Mouse (Mus musculus): ENCODE results near the gene Fam172a. TPM values are rescaled to one million over a fixed set of nuclear protein-coding genes. Genes with fewer than 3 reads are reported as not detected.

Fam172a gene
- polyA plus RNA-seq, 1 experiment from 2014 or later: 9.9 TPM

GRCm38 (mm10) chr13:78171984-78172636 is 470.3 kb downstream of the Fam172a start:
- Histone ChIP-seq H3K4me2 (ENCODE audit: low read depth, low read length) (no peak overlapping the region), H3K4me3 (ENCODE audit: low read depth, low read length) (no peak overlapping the region), H3K36me3 (replicated peaks; ENCODE audit: insufficient read depth, low read length) (no peaks in the 10 kb centered on the region), H3K27me3 (ENCODE audit: insufficient read depth, low read length) (peaks cover 61% of the 10 kb centered on the region), H3K27ac (ENCODE audit: low read depth) (no peak overlapping the region), H3K9me3 (ENCODE audit: low read length) (no peaks in the 10 kb centered on the region), H3K9ac (replicated peaks) (no peak overlapping the region), H3K4me1 (ENCODE audit: insufficient read depth) (no peaks in the 10 kb centered on the region)
- DNase-seq (no peak), ATAC-seq (no peak)
- TF ChIP-seq CTCF (IDR thresholded peaks at IDR 0.05; ENCODE audit: low read depth) (no peak), EP300 (IDR thresholded peaks at IDR 0.05; ENCODE audit: low read depth) (no peak)
- WGBS (ENCODE audit: insufficient replicate concordance): 8% methylated on average over 17 of the region's 17 CpGs

- H3K4me3 ChIP-seq (ENCODE audit: low read depth, low read length): no peak overlapping the region
- H3K9me3 ChIP-seq (ENCODE audit: low read length): no peaks in the 10 kb centered on the region
- no peak overlapping the region for H3K9ac ChIP-seq (replicated peaks)
- H3K27ac ChIP-seq (ENCODE audit: low read depth): no peak overlapping the region
- ATAC-seq (no peak), DNase-seq (no peak)
- H3K27me3 ChIP-seq (ENCODE audit: insufficient read depth, low read length): peaks cover 60% of the 10 kb centered on the region
- TF ChIP-seq CTCF (IDR thresholded peaks at IDR 0.05; ENCODE audit: low read depth) (no peak), EP300 (IDR thresholded peaks at IDR 0.05; ENCODE audit: low read depth) (no peak)
- no peak overlapping the region for H3K4me2 ChIP-seq (ENCODE audit: low read depth, low read length)
- no peaks in the 10 kb centered on the region for H3K4me1 ChIP-seq (ENCODE audit: insufficient read depth)
- no peaks in the 10 kb centered on the region for H3K36me3 ChIP-seq (replicated peaks; ENCODE audit: insufficient read depth, low read length)
- 0% methylated on average over 3 of the region's 3 CpGs for WGBS (ENCODE audit: insufficient replicate concordance)
These were observed 471.0 kb downstream of the Fam172a start for GRCm38 (mm10) chr13:78172861-78173260.

GRCm38 (mm10) chr13:78174191-78174590 is 472.4 kb downstream of the Fam172a start:
- TF ChIP-seq EP300 (IDR thresholded peaks at IDR 0.05; ENCODE audit: low read depth) (no peak), CTCF (IDR thresholded peaks at IDR 0.05; ENCODE audit: low read depth) (no peak)
- WGBS (ENCODE audit: insufficient replicate concordance): 3% methylated on average over 3 of the region's 3 CpGs
- Histone ChIP-seq H3K4me2 (ENCODE audit: low read depth, low read length) (no peak overlapping the region), H3K4me3 (ENCODE audit: low read depth, low read length) (no peak overlapping the region), H3K9me3 (ENCODE audit: low read length) (no peaks in the 10 kb centered on the region), H3K9ac (replicated peaks) (no peak overlapping the region), H3K27ac (ENCODE audit: low read depth) (no peak overlapping the region), H3K4me1 (ENCODE audit: insufficient read depth) (no peaks in the 10 kb centered on the region), H3K36me3 (replicated peaks; ENCODE audit: insufficient read depth, low read length) (no peaks in the 10 kb centered on the region), H3K27me3 (ENCODE audit: insufficient read depth, low read length) (peaks cover 70% of the 10 kb centered on the region)
- ATAC-seq: no peak
- no peak for DNase-seq

GRCm38 (mm10) chr13:78174891-78175290 is 473.1 kb downstream of the Fam172a start:
- Histone ChIP-seq H3K4me3 (ENCODE audit: low read depth, low read length) (no peak overlapping the region), H3K27ac (ENCODE audit: low read depth) (no peak overlapping the region), H3K9me3 (ENCODE audit: low read length) (no peaks in the 10 kb centered on the region), H3K27me3 (ENCODE audit: insufficient read depth, low read length) (peaks cover 73% of the 10 kb centered on the region), H3K9ac (replicated peaks) (no peak overlapping the region), H3K4me1 (ENCODE audit: insufficient read depth) (no peaks in the 10 kb centered on the region), H3K36me3 (replicated peaks; ENCODE audit: insufficient read depth, low read length) (no peaks in the 10 kb centered on the region), H3K4me2 (ENCODE audit: low read depth, low read length) (no peak overlapping the region)
- WGBS (ENCODE audit: insufficient replicate concordance): 6% methylated on average over 1 of the region's 1 CpGs
- ATAC-seq: no peak
- no peak for DNase-seq
- no peak for TF ChIP-seq CTCF (IDR thresholded peaks at IDR 0.05; ENCODE audit: low read depth)
- no peak for TF ChIP-seq EP300 (IDR thresholded peaks at IDR 0.05; ENCODE audit: low read depth)

- H3K9ac ChIP-seq (replicated peaks): no peak overlapping the region
- H3K27me3 ChIP-seq (ENCODE audit: insufficient read depth, low read length): peaks cover 77% of the 10 kb centered on the region
- ATAC-seq: no peak
- H3K27ac ChIP-seq (ENCODE audit: low read depth): no peak overlapping the region
- DNase-seq: no peak
- TF ChIP-seq CTCF (IDR thresholded peaks at IDR 0.05; ENCODE audit: low read depth) (peak; percentile 45), EP300 (IDR thresholded peaks at IDR 0.05; ENCODE audit: low read depth) (no peak)
- no peak overlapping the region for H3K4me3 ChIP-seq (ENCODE audit: low read depth, low read length)
- WGBS (ENCODE audit: insufficient replicate concordance): 3% methylated on average over 8 of the region's 8 CpGs
- H3K36me3 ChIP-seq (replicated peaks; ENCODE audit: insufficient read depth, low read length): no peaks in the 10 kb centered on the region
- peaks cover 1% of the 10 kb centered on the region; the same call in 1 of the 2 replicates for H3K4me1 ChIP-seq (ENCODE audit: insufficient read depth)
- H3K4me2 ChIP-seq (ENCODE audit: low read depth, low read length): no peak overlapping the region
- no peaks in the 10 kb centered on the region for H3K9me3 ChIP-seq (ENCODE audit: low read length)
These were observed 474.1 kb downstream of the Fam172a start for GRCm38 (mm10) chr13:78175821-78176380.

- H3K27me3 ChIP-seq (ENCODE audit: insufficient read depth, low read length): peaks cover 80% of the 10 kb centered on the region
These were observed 475.6 kb downstream of the Fam172a start for GRCm38 (mm10) chr13:78177381-78177950.

More at GRCm38 (mm10) chr13:78177381-78177950, 475.6 kb downstream of the Fam172a start:
- ATAC-seq: no peak
- no peak overlapping the region for H3K4me3 ChIP-seq (ENCODE audit: low read depth, low read length)
- TF ChIP-seq EP300 (IDR thresholded peaks at IDR 0.05; ENCODE audit: low read depth) (no peak), CTCF (IDR thresholded peaks at IDR 0.05; ENCODE audit: low read depth) (no peak)
- 14% methylated on average over 5 of the region's 5 CpGs for WGBS (ENCODE audit: insufficient replicate concordance)
- H3K4me2 ChIP-seq (ENCODE audit: low read depth, low read length): no peak overlapping the region
- no peaks in the 10 kb centered on the region for H3K36me3 ChIP-seq (replicated peaks; ENCODE audit: insufficient read depth, low read length)
- H3K4me1 ChIP-seq (ENCODE audit: insufficient read depth): peaks cover 5% of the 10 kb centered on the region; the same call in 1 of the 2 replicates
- no peak overlapping the region for H3K27ac ChIP-seq (ENCODE audit: low read depth)
- DNase-seq: no peak
- no peak overlapping the region for H3K9ac ChIP-seq (replicated peaks)
- H3K9me3 ChIP-seq (ENCODE audit: low read length): no peaks in the 10 kb centered on the region

Measured in liver, postnatal 0 days (tissue).